Mouse (Mus musculus): ENCODE results near the gene Ndufab1. TPM values are rescaled to one million over a fixed set of nuclear protein-coding genes. Genes with fewer than 3 reads are reported as not detected.

The Ndufab1 gene
- polyA plus RNA-seq, 1 experiment from 2014 or later, result 633 TPM

- peaks cover 26% of the 10 kb centered on the region for H3K36me3 ChIP-seq
- no peaks in the 10 kb centered on the region for H3K27me3 ChIP-seq
- H3K4me2 ChIP-seq (replicated peaks), result peak overlapping the region; percentile 71
- ATAC-seq (ENCODE audit: insufficient number of reproducible peaks, insufficient read depth, low FRiP score, low TSS enrichment), result no peak; the same call in 1 of the 2 replicates
- H3K9me3 ChIP-seq, result no peaks in the 10 kb centered on the region
- WGBS, result 18% methylated on average over 31 of the region's 31 CpGs
- peak overlapping the region; percentile 91 for H3K9ac ChIP-seq
- peaks cover 19% of the 10 kb centered on the region for H3K4me1 ChIP-seq
- peak overlapping the region; percentile 86 for H3K4me3 ChIP-seq
- peak overlapping the region; percentile 85 for H3K27ac ChIP-seq
Observed at GRCm38 (mm10) chr7:122066102-122066944, 35.4 kb downstream of the Ndufab1 start.

- 0 out of 2 replicates have a peak overlapping the region, but pooled peaks have one; percentile 19 for H3K9ac ChIP-seq
- no peaks in the 10 kb centered on the region for H3K27me3 ChIP-seq
- H3K4me1 ChIP-seq, result peaks cover 19% of the 10 kb centered on the region
- peak overlapping the region; percentile 71 for H3K4me2 ChIP-seq (replicated peaks)
- no peaks in the 10 kb centered on the region for H3K9me3 ChIP-seq
- 66% methylated on average over 1 of the region's 1 CpGs for WGBS
- peaks cover 24% of the 10 kb centered on the region for H3K36me3 ChIP-seq
- no peak overlapping the region for H3K27ac ChIP-seq
- no peak overlapping the region for H3K4me3 ChIP-seq
- ATAC-seq (ENCODE audit: insufficient number of reproducible peaks, insufficient read depth, low FRiP score, low TSS enrichment), result no peak
Observed at GRCm38 (mm10) chr7:122065656-122066055, 36.0 kb downstream of the Ndufab1 start.

GRCm38 (mm10) chr7:122056633-122057032 is 45.1 kb downstream of the Ndufab1 start:
- ATAC-seq (ENCODE audit: insufficient number of reproducible peaks, insufficient read depth, low FRiP score, low TSS enrichment), result no peak
- no peak overlapping the region for H3K4me3 ChIP-seq
- no peaks in the 10 kb centered on the region for H3K4me1 ChIP-seq
- H3K9ac ChIP-seq, result no peak overlapping the region
- H3K4me2 ChIP-seq (replicated peaks), result no peak overlapping the region
- no peaks in the 10 kb centered on the region for H3K27me3 ChIP-seq
- H3K36me3 ChIP-seq, result peaks cover 36% of the 10 kb centered on the region
- H3K9me3 ChIP-seq, result no peaks in the 10 kb centered on the region
- no peak overlapping the region for H3K27ac ChIP-seq
- WGBS, result 78% methylated on average over 5 of the region's 5 CpGs

GRCm38 (mm10) chr7:122050834-122051233 is 50.9 kb downstream of the Ndufab1 start:
- Histone ChIP-seq H3K27ac (no peak overlapping the region), H3K36me3 (peaks cover 52% of the 10 kb centered on the region), H3K4me3 (no peak overlapping the region), H3K9me3 (no peaks in the 10 kb centered on the region), H3K4me1 (no peaks in the 10 kb centered on the region), H3K9ac (no peak overlapping the region), H3K4me2 (replicated peaks) (no peak overlapping the region), H3K27me3 (no peaks in the 10 kb centered on the region)
- WGBS, result 88% methylated on average over 1 of the region's 1 CpGs
- no peak for ATAC-seq (ENCODE audit: insufficient number of reproducible peaks, insufficient read depth, low FRiP score, low TSS enrichment)

DNA sequence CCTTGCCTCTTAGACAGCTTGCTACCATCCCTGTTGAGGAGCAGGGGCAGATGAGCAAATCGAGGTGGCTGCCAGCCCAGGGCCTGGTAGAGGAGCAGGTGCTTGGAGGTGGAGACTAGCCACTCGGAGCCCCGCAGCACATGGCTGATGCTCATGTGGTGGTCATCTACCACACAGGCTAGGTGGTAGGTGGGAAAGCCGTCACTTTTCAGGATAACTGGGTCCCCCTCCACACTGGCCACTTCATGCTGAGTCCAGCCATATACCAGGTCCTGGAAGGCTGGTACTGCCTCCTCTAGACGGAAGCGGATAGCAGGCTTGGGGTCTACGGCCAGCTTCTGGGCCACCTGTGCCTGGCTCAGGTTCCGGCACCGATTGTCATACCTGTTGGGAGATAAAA is 53.5 kb downstream of the Ndufab1 start:
- H3K27ac ChIP-seq, result no peak overlapping the region
- no peak overlapping the region for H3K9ac ChIP-seq
- H3K27me3 ChIP-seq, result no peaks in the 10 kb centered on the region
- 93% methylated on average over 9 of the region's 9 CpGs for WGBS
- H3K4me2 ChIP-seq (replicated peaks), result no peak overlapping the region
- H3K9me3 ChIP-seq, result no peaks in the 10 kb centered on the region
- H3K4me3 ChIP-seq, result no peak overlapping the region
- ATAC-seq (ENCODE audit: insufficient number of reproducible peaks, insufficient read depth, low FRiP score, low TSS enrichment), result no peak
- no peaks in the 10 kb centered on the region for H3K4me1 ChIP-seq
- peaks cover 36% of the 10 kb centered on the region for H3K36me3 ChIP-seq

DNA sequence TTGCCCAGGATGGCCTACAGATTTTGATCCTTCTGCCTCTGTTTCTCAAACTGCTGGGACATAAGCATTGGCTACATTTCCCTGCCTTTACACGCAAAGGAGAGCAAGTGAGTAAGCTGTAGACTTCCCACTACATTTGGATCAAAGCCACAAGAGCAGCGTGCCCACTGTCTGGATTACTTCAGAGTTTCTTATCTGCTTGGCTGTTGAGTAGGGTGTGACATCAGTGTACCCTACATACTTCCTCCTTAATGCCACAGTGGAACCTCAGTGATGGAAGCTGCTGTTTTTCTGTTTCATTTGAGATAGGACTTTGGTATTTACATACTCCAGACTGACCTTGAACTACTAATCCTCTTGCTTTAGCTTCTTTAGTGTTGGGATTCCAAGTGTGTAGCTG is 54.9 kb downstream of the Ndufab1 start:
- Histone ChIP-seq H3K4me3 (no peak overlapping the region), H3K36me3 (peaks cover 40% of the 10 kb centered on the region), H3K4me2 (replicated peaks) (no peak overlapping the region), H3K9me3 (no peaks in the 10 kb centered on the region), H3K27me3 (no peaks in the 10 kb centered on the region), H3K27ac (no peak overlapping the region), H3K9ac (no peak overlapping the region), H3K4me1 (no peaks in the 10 kb centered on the region)
- no peak for ATAC-seq (ENCODE audit: insufficient number of reproducible peaks, insufficient read depth, low FRiP score, low TSS enrichment)
- 88% methylated on average over 2 of the region's 2 CpGs for WGBS

DNA sequence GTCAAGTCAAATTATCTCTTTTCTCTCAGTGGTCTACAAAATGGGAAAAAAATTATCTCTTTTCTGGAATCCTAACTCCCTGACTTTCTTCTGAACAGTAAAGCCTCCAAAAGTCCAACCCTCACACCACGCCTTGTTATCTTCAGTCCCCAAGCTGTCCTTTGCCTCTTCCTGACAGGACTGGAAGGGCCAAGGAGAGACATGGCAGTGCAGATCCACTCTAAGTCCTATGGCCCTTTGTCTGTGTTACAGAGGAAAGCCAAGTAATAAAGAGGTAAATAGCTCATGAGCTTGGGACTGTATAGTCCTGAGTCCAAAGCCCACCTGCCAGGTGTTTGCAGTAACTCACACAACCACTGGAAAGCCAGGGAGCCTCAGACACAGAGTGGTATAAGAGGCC is 56.0 kb downstream of the Ndufab1 start:
- no peak for ATAC-seq (ENCODE audit: insufficient number of reproducible peaks, insufficient read depth, low FRiP score, low TSS enrichment)
- Histone ChIP-seq H3K4me1 (no peaks in the 10 kb centered on the region), H3K9ac (no peak overlapping the region), H3K36me3 (peaks cover 42% of the 10 kb centered on the region), H3K27me3 (no peaks in the 10 kb centered on the region), H3K27ac (no peak overlapping the region), H3K4me3 (no peak overlapping the region), H3K4me2 (replicated peaks) (no peak overlapping the region), H3K9me3 (no peaks in the 10 kb centered on the region)
- WGBS, result 97% methylated on average over 1 of the region's 1 CpGs

GRCm38 (mm10) chr7:122045181-122045634 is 56.5 kb downstream of the Ndufab1 start:
- H3K27me3 ChIP-seq, result no peaks in the 10 kb centered on the region
- no peak for ATAC-seq (ENCODE audit: insufficient number of reproducible peaks, insufficient read depth, low FRiP score, low TSS enrichment)
- WGBS, result 88% methylated on average over 4 of the region's 4 CpGs
- no peak overlapping the region for H3K27ac ChIP-seq
- H3K4me1 ChIP-seq, result no peaks in the 10 kb centered on the region
- no peak overlapping the region for H3K9ac ChIP-seq
- H3K4me2 ChIP-seq (replicated peaks), result no peak overlapping the region
- H3K9me3 ChIP-seq, result no peaks in the 10 kb centered on the region
- H3K4me3 ChIP-seq, result no peak overlapping the region
- H3K36me3 ChIP-seq, result peaks cover 38% of the 10 kb centered on the region

- 83% methylated on average over 8 of the region's 8 CpGs for WGBS
- no peak overlapping the region for H3K4me2 ChIP-seq (replicated peaks)
- no peak overlapping the region for H3K27ac ChIP-seq
- H3K9ac ChIP-seq, result no peak overlapping the region
- peaks cover 45% of the 10 kb centered on the region for H3K36me3 ChIP-seq
- no peaks in the 10 kb centered on the region for H3K4me1 ChIP-seq
- H3K9me3 ChIP-seq, result no peaks in the 10 kb centered on the region
- H3K27me3 ChIP-seq, result no peaks in the 10 kb centered on the region
- no peak for ATAC-seq (ENCODE audit: insufficient number of reproducible peaks, insufficient read depth, low FRiP score, low TSS enrichment)
- no peak overlapping the region for H3K4me3 ChIP-seq
Observed at GRCm38 (mm10) chr7:122044106-122044505, 57.6 kb downstream of the Ndufab1 start.

Other genes starting within 250 kb of the Ndufab1 start
- 0.23 TPM in 2 replicates for gene Scnn1b, start 236.8 kb downstream of the Ndufab1 start, polyA plus RNA-seq (2016; fragmentation: Nextera tagmentation; extraction: Ambion mirVana)
- gene Cog7, start 120.2 kb downstream of the Ndufab1 start, polyA plus RNA-seq (2016; fragmentation: Nextera tagmentation; extraction: Ambion mirVana), result 23.5 and 24.4 TPM in 2 replicates
- 130 and 136 TPM in 2 replicates for gene Gga2, start 80.7 kb downstream of the Ndufab1 start, polyA plus RNA-seq (2016; fragmentation: Nextera tagmentation; extraction: Ambion mirVana)
- gene Ubfd1, start 34.7 kb downstream of the Ndufab1 start, polyA plus RNA-seq (2016; fragmentation: Nextera tagmentation; extraction: Ambion mirVana), result 103 and 105 TPM in 2 replicates
- gene Ears2, start 34.6 kb downstream of the Ndufab1 start, polyA plus RNA-seq (2016; fragmentation: Nextera tagmentation; extraction: Ambion mirVana), result 16.6 and 17.9 TPM in 2 replicates
- gene Palb2, start 31.1 kb upstream of the Ndufab1 start, polyA plus RNA-seq (2016; fragmentation: Nextera tagmentation; extraction: Ambion mirVana), result 18.5 and 19.1 TPM in 2 replicates
- gene Dctn5, start 31.2 kb upstream of the Ndufab1 start, polyA plus RNA-seq (2016; fragmentation: Nextera tagmentation; extraction: Ambion mirVana), result 118 and 121 TPM in 2 replicates
- gene Plk1, start 57.6 kb upstream of the Ndufab1 start, polyA plus RNA-seq (2016; fragmentation: Nextera tagmentation; extraction: Ambion mirVana), result 140 and 141 TPM in 2 replicates
- gene Ern2, start 84.3 kb upstream of the Ndufab1 start, polyA plus RNA-seq (2016; fragmentation: Nextera tagmentation; extraction: Ambion mirVana), result not detected in 2 replicates
- gene Chp2, start 117.6 kb upstream of the Ndufab1 start, polyA plus RNA-seq (2016; fragmentation: Nextera tagmentation; extraction: Ambion mirVana), result 0.27 TPM in 1 of 2 replicates, not detected in the other
- 4.6 and 5.6 TPM in 2 replicates for gene Prkcb, start 186.9 kb upstream of the Ndufab1 start, polyA plus RNA-seq (2016; fragmentation: Nextera tagmentation; extraction: Ambion mirVana)

Data from embryonic facial prominence, embryonic 12.5 days (tissue).